Mouse (Mus musculus): Measurements from ENCODE around the gene Ppib. TPM values are rescaled to one million over a fixed set of nuclear protein-coding genes. Genes with fewer than 3 reads are reported as not detected.

The Ppib gene
- 100 to 1,000 TPM; 295 to 314 (median 303) TPM for total RNA-seq (2022)

DNA sequence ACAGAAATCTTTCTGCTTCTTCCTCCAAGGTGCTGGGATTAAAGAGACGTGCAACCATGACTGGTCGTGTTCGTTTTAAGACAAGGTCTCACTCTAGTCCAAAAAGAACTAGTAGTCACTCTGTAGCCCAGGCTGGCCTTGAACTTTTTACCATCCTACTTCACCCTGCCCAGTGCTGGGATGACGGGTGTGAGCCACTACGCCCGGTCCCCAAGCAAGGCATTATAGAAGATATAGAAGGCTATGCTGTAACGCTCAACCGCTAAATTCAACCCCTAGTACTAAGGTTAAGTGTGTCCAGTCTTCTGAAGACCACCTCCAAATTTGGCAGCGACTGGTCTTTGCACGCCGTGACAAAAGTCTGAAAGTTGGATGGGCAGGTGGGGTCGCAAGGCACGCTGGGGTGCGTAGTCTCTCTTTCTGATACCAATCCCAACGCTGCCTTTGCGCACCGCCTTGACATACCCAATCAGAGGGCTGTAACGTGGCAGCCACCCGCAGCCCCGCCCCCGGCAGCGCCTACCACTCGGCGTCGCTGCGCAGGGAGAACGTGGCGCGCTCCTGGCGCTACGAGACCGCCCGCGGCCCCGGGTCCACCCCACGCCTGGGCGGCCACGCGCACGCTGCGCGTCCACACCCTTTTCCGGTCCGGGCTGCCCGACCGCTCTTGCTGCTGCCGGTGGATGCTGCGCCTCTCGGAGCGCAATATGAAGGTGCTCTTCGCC, at the start of gene Ppib:
Gene Ppib, plus strand, starts transcription at position 640 of the 725 bp plus-strand sequence.
- peak; percentile 96 for DNase-seq

DNA sequence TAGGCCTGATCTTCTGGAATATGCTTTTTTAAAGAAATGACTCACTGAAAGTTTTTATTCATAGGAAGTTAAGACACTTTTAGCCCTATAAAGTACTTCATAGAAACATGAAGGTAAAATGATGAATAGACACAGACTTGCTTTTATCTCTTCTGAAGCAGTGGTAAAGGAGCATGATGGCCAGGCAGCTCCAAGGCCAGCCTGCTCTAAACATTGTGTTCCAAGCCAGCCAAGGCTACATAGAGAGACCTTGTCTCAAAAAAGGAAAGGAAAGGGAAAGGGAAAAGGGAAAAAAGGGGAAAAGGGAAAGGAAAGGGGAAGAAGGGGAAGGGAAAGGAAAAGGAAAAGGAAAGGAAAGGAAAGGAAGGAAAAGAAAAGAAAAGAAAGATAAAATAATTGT, 39.4 kb upstream of the Ppib start:
- DNase-seq = peak; percentile 38

DNA sequence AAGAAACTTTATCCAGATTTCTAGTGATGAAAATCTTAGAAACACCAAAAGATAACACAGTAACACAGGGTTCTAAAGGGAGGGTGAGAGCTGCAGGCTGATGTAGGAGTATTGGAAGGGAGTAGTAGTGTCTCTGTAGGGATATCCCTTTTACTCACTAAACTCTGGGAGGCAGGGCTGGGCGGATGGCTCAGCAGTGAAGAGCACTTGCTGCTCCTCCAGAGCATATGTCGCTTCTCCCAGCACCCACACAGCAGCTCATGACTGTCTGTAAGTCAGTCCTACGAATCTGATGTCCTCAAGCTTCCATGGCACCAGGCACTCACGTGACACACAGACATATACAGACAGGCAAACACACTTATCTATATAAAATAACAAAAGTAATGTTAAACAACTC, 21.9 kb upstream of the Ppib start:
- DNase-seq = no peak

DNA sequence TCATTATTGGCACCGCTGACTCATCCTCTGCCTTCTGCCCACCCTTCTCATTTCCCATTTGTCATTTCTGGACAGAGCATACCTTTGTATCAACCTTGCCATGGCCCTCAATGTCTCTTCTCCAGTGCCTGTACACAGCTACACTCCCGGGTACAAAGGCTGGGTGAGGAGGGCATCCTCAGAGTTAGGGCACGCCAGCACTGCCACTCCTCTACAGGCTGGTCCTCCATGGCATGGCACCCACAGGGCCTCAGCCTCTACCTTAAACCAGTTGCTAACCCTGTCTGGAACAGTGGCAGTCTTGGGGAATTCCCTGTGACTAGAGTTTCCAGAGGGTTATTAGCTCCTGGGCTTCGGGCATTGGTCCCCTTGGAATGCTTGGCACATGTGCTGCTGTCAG, 21.4 kb upstream of the Ppib start:
- DNase-seq = no peak

DNA sequence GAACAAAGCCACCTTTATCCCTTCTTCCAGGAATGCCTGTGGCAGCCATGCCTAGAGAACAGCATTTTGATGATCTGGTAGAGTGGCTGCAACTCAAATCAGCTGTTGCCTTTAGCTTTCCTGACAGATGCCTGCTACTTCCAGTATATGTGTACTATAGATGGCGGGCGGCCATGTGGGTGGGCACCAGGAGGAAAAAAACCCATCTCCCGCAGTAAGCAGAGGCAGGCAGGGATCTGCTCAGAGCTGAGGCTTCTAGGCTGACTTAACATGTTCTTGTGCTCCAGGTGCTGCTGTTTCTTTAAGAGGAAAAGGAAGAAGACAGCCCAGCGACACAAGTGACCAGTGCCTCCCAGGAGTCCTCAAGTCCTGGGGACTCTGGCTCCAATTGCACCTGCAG, 20.7 kb upstream of the Ppib start:
- DNase-seq = no peak

GRCm38 (mm10) chr9:66040801-66041200, 19.2 kb upstream of the Ppib start:
- DNase-seq = no peak

GRCm38 (mm10) chr9:66042331-66042730, 17.7 kb upstream of the Ppib start:
- no peak for DNase-seq

DNA sequence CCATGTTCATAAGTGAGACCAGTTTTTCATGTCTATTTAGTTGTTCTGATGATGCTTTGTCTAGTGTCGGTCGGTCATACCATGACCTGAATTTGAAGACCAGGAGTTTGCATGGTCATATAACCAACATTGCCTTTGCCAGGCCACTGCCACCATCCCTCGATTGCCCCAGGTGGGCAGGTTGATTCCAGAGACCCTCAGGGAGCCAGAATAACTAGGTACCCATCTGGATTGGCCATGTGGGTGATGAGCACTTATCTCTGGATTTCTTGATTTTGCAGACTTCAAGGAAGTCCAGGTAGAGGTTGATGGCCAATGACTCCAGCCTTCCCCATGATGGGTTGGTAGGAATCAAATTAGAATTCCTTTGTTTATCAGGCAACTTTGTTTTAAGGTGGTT, 16.8 kb upstream of the Ppib start:
- DNase-seq = no peak

DNA sequence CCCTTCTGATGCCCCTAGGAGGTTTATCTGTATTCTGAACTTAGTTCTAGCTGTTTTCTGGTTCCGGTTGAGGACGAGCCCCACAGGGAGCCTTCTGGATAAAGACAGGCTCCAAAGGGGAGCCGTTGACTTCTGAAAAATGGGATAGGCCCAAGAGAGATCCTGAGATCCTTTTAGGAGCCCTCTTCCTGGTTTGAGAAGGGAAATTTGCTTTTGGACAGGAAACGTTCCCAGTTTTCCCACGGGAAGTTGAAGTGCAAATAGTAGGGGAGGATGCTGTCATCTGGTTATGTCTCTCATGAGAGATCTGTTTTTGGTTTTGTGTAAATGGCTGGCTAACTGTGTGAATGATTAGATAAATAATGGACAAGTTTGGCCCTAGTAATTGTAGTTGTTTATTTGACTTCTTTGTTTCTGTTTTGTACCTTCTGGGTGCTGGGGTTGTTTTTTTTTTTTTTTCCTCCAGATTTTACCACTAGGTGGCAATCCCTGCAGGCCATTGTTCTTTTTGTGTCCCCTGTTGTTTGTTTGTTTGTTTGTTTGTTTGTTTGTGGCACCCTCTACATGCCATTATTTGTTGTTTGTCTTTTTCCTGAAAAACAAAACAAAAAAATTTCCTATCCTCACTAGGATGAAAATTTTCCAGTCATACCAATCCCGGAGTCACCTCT, 10.0 kb upstream of the Ppib start:
- no peak for DNase-seq

DNA sequence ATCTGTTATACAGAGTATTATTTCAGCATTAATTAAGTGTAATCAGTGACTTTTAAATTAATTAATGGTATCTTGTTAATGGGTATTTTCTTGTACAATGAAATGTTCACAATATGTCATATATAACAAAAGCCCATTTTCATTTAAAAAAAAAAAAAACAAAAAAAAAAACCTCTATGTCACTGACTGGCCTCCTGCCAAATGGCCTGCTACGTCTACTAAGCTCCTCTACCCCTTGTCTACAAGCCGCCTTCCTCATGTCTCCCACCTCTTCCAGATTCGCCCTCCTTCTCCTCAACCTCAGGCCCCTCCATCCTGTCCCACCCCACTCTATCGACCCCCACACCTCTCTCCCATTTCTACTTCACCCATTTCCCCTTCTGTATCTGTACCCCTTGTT, 8.5 kb upstream of the Ppib start:
- no peak for DNase-seq

GRCm38 (mm10) chr9:66052731-66053130, 7.3 kb upstream of the Ppib start:
- no peak for DNase-seq

DNA sequence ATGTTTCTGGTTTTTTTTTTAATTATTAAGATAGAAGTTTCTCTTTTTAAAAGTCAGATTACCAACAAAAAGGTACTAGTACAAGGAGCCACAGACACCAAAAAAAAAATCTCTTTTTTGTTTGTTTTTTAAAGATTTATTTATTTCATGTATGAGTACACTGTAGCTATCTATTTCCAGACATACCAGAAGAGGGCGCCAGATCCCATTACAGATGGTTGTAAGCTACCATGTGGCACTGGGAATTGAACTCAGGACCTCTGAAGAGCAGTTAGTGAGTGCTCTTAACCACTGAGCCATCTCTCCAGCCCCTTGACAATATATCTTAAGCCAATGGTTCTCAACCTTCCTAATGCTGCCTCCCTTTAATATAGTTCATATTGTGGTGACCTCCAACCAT, 6.4 kb upstream of the Ppib start:
- DNase-seq = no peak

- no peak for DNase-seq
Observed at GRCm38 (mm10) chr9:66060308-66060647, 256 bp downstream of the Ppib start.

- no peak for DNase-seq
Observed at GRCm38 (mm10) chr9:66060986-66061385, 964 bp downstream of the Ppib start.

GRCm38 (mm10) chr9:66061656-66062055, 1.6 kb downstream of the Ppib start:
- no peak for DNase-seq

DNA sequence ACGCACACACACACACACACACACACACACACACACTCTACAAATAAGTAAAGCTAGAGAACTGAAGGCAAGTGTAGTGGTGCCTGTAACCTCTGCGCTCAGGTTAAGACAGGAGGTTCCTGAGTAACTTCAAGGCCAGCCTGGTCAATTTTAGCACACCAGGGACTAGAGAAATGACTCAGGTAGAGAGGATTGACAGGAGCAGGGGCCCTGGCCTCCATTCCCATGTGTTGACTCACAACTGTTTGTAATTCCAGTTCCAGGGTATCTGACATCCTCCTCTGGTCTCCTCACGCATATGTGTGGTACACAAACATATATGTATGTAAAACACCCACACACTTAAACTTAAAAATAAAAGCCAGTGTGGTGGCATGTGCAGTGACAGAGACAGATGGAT, 3.4 kb downstream of the Ppib start:
- no peak for DNase-seq

DNA sequence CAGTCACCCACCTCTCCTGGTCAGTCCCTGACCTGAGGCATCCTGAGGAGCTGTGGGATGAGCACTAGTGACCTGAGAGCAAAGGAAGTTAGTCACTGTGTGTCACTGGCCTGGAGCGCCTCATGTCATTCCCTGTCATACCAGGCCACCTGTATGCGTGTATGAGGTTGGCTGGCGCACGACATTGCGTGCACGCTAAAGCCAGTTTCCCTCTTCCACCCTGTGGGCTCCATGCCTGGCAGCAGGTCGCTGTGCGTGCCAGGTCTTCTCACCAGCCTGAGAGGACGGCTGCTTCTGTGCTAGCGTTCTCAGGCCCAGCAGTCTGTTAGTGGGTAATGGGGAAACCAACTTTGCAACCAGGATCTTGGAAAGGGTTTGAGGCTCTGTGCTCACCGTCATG, 4.3 kb downstream of the Ppib start:
- DNase-seq = no peak

DNA sequence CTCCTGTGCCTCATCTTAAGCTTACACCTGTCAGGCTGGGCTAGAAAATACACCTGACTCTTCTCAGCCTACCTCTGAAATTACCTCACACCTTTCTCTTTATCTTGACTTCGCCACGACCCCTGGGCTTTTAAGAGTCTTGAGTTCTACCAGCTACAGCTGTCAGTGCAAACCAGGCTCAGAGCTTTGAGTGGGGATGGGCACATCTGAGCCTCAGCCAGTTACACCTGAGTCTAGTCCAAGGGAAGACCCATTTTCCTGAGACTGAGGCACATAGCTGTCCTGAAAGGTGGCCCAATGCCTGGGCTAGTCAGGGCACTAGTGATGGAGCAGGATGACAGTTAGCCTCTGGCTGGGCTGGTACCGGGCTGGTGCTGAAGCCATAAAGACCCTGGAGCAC, 6.8 kb downstream of the Ppib start:
- no peak for DNase-seq

DNA sequence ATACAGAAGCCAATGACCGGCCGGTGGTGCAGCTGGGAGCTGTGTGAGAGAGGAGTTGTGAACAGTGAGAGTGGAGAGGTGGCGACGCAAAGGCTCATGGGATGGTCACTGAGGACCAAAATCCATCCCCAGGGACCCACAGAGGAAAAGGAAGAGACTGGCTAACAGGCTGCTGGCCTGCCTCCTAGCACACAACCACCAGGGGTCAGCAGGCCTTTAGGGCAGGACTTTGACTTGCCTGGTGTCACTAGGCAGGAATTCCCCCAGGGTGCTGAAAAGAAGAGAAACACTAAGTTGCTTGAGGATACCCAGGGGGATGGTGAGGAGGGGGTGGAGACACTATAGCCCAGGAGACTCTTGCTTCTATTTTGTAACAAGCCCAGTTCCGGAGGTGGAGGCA, 7.5 kb downstream of the Ppib start:
- DNase-seq = no peak

DNA sequence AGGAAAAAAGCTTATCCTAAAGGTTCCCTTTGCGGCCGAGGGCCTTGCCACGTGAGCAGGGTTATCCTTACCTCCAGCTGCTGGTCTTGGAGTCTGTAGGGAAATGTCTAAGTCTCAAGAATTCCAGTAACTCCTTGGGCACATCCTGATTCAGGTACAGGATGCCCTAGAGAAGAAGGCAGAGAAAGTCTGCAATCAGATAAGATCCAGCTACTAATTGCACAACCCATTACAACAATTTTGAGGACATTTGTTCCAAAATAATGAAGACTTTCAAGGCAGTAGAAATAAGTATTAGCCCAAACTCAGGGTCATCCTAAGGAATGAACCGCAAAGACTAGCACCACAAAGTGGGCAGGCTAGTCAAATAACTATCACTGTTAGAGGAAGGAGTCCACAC, 8.0 kb downstream of the Ppib start:
- DNase-seq = no peak

GRCm38 (mm10) chr9:66068971-66069391, 9.0 kb downstream of the Ppib start:
- DNase-seq = no peak

DNA sequence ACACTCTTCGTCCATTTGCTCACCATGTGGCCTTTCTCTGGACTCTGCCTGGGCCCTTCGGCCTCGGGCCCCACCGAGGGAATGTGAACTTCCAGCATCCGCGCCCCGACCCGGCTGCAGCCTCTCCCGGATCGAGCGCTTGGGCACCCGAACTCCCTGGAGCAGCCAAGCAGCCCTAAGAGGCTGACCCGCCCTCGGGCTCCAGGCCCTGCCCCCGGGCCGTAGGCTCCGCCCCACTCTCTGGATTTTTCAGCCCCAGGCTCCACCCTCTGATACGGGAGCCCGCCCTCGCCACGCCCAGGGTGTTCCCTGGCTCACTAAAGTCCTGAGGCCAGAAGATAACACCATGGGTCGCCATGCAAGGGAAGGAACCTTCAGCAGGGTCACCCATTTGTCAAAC, 9.6 kb downstream of the Ppib start, which contains the start of gene Snx22:
Gene Snx22, minus strand, starts transcription at position 137 of the 400 bp plus-strand sequence.
- peak; percentile 79 for DNase-seq

- DNase-seq = no peak
Observed at GRCm38 (mm10) chr9:66070151-66070550, 10.1 kb downstream of the Ppib start.

- DNase-seq = no peak
Observed at GRCm38 (mm10) chr9:66072754-66073153, 12.7 kb downstream of the Ppib start.
